Mouse (Mus musculus) lung, adult 18-20 months (tissue): ENCODE data around the gene Cst8.
"Not testable (repeated sequence)": the region's sequence is repeated elsewhere in the genome, so short reads cannot be mapped to it uniquely, and the experiment has no call there.

Experiments
- DNase-seq, 2 experiments: peaks; one replicate each; pipeline ENCODE4 v3.0.0; 2022; ENCODE audit warnings: mixed read lengths in 2 of 2

The Cst8 gene

DNA sequence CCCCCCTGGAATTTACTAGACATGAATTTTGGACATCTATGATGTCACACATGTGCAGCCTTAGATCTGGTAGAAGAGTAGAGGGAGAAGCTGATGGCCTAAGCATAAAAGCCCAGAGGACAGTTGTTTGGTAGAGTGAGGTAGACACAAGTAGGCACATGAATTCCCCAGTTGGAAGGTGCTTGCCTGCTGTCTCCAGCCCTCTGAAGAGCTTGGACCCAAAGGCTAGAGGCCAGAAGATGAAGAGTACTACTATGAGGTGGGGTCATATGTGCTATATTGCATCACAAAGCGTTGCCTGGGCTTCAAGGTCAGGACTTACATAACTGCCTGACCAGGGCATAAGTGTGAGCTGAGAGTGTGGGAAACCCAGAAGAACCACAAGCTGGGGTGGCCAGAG lies at the start of gene Cst8:
Cst8 (plus strand) TSS at position 301 of the 400 bp plus-strand sequence.
- peak; percentile 19 to 32 for DNase-seq

DNA sequence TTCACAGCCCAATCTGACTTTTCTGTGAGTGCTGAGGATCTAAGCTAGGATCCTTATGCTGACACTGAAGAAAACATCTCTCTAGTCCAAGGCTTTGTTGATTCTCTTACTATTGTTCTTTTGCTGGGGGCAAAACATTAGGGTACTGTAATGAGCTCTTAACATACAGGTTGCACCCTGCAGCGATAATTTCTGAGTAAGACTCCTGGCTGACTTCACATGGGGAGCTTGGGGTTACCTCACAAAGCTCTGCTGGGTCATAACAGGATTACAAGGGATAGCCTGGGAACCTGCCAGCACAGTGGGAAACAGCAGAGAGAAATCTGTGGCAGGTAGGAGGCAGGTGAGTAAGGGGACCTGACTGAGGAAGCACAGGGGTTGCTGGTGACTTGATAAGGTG lies 48.5 kb upstream of the Cst8 start, which contains the start of gene Cstl1:
Cstl1 (plus strand) TSS at position 301 of the 400 bp plus-strand sequence.
- DNase-seq, result no peak

DNA sequence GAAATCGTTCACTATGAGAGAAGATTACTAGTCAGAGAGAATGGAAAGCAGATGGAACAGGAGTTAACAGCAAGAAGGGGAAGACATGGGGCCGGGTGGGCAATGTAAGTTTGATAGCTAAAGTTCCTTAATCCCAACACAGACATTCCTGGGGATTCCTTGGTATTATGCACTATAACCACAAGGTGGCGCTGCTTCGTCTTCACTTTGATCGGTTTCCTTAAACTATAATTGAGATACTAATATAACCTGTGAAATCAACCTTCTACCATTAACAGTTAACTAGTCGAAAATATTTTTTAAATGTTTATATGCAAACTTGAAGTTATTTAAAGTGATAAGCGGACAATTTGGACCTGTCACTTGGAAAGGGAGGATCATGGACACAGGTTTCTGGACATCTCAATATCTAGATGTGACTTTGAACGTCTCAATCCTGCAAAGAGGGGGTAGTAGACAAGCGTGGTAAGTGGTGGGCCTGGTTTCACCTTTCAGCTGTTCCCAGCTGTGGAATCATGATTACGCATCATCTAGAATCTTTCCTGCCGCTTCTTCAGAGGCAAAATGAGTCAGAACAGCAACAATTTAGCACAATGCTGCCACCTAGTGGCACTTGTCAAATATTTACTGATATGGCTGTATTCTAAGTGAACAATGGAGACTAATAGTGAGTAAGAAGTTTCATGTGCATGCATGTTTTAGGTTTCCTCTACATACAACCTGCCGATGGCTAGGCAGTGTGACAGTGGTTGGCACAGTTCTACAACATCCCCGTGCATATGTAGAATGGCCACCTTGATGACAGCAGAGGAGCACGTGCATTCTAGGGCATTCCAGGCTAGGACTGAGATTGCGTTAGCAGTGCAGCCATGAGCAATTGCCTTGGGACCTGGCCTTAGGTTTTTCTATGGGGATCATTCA lies 46.4 kb upstream of the Cst8 start:
- DNase-seq, result peak; percentile 53 to 75

DNA sequence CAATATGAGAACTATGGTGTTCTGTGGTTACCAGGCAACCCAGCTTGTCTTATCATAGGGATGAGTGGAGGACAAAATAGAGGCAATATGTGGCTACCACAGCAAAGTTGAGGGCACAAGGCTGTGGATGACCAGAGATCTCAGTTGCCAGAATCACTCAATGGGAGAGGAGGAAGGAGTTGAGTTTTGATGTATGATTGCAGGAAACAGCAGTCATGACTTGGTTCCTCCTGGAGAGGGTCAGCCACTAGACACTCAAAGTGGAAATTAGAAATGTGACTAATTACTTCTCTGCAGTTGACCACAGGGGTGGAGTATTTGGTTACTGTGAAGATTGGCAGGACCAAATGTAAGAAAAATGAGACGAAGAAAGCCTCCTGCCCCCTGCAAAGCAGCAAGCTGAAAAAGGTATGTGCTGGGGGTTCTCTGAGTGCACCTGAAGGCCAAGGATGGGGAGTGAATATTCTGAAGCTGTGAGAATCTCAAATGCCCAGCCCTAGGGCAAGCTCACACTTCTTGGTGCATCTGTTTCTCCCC lies 44.2 kb upstream of the Cst8 start:
- DNase-seq, result no peak

GRCm38 (mm10) chr2:148763648-148764388 lies 34.8 kb upstream of the Cst8 start:
- peak; percentile 65 to 68 for DNase-seq

DNA sequence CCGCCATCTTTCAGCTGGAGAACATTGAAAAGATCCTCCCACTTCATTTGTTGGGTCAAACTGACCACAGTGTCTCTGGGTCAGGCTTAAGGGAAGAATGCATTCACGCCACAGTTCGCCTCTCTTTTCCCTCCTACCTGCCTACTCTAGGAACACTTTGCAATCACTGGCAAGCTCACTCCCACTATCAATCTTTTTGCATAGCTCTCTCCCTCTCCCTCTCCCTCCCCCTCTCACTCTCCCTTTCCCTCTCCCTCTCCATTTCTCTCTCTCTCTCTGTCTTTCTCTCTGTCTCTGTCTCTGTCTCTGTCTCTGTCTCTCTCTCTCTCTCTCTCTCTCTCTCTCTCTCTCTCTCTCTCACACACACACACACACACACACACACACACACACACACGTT lies 27.2 kb upstream of the Cst8 start, which contains the start of gene Cst11:
Cst11 (minus strand) TSS at position 101 of the 400 bp plus-strand sequence.
- not testable (repeated sequence) for DNase-seq

- no peak for DNase-seq
These were observed 16.9 kb upstream of the Cst8 start, which contains the start of gene 8030411F24Rik for GRCm38 (mm10) chr2:148781709-148782108. Gene 8030411F24Rik, plus strand, starts transcription at chr2:148782009.

- DNase-seq, result no peak
These were observed 9.4 kb upstream of the Cst8 start, which contains the start of gene Cst12 for GRCm38 (mm10) chr2:148789142-148789541. Gene Cst12, plus strand, starts transcription at chr2:148789361.

DNA sequence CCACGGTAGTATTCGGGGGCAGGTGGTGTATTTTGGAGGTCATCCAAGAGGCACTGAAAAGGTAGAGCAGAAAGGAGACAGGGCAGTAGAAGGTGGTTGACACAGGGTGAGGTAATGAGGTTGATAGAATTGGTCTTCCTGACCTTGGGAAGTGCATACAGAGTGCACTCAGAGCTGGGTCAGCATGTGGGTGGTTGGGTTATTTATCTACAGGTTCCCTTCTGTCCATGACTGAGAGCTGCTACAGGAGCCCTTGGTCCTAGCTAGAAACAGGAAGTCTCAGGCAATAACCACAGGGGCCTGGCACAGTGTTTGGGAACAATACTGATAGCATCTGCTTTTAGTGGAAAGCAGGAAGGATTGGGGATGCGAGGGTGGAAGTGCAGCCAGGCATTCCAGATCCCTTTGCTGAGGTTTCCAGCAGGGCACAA lies 2.9 kb downstream of the Cst8 start:
- peak; percentile 6 to 33 for DNase-seq

- no peak for DNase-seq
These were observed 8.1 kb downstream of the Cst8 start for GRCm38 (mm10) chr2:148806696-148807095.

DNA sequence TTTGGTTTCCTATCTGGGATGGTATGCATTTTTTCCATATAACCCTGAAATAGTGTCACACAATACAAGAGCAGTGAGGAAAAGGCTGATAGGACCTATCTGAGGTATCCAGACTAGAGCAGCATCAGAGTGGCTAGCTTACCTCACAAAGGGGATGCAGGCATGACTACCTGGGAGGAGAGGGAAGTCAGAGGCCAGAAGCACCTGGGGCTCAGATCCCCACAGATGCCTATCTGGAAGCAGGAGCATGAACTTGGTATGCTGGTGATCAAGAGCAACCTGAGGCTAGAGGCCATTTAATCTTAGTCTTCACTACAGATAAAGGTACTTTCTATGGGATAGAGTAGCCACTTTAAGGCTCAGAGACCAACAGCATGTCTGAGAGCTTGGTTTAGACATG lies 21.3 kb downstream of the Cst8 start, which contains the start of gene Cst13:
Cst13 (plus strand) TSS at position 173 of the 400 bp plus-strand sequence.
- DNase-seq, result no peak

GRCm38 (mm10) chr2:148825986-148826385 lies 27.4 kb downstream of the Cst8 start:
- no peak for DNase-seq

DNA sequence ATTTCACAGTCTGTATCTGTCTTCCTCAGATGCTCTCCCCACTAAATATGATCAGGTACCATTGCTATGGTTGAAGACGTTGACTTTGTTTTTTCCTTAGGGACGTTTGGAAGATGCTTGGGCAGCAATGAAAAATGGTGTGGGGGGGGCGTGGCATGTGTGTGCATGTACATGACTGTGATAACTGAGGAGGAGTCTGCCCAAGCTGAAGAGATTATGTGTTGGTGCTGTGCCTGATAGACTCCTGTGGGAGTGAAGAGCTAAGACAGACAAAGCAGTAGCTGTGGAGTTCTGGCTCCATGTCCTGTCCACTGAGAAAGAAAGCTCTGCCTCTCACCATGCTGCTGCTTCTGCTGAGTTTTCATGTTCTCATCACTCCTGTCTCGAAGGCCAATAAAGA lies 36.3 kb downstream of the Cst8 start, which contains the start of gene Cst9:
Cst9 (plus strand) TSS at position 236 of the 400 bp plus-strand sequence.
- DNase-seq, result no peak

DNA sequence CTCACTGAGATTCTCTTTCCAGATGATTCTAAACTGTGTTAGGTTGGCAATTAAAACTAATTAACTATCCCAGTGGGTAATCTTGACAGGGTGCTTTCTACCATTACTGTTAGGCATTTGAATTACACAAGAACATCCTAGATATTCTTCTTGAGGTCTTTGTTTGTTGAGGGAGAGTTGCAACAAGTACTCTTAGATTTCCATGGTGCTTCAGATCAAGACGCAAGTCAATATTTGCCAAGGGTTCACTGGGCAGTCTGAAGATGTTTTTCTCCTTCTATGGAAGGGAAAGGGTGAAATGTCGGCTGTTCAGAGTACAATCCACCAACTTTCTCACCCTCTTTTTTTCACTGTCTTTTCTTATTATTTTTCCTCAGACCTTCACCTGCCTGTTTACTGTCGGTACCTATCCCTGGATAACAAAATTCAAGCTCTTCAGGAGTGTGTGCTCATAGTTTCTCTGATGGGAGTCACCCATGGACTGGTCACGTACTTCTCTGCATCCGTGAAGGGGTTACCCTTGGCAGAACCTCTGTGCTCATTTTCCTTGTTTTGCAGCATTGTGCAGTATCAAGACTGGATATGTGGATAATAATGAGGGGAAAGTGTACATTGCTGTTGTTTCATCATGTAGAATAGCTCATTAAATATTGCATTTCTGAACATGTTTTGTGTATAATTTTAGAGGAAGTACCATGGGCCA lies 39.6 kb downstream of the Cst8 start:
- DNase-seq, result peak in 1 of 2 experiments; percentile 36

DNA sequence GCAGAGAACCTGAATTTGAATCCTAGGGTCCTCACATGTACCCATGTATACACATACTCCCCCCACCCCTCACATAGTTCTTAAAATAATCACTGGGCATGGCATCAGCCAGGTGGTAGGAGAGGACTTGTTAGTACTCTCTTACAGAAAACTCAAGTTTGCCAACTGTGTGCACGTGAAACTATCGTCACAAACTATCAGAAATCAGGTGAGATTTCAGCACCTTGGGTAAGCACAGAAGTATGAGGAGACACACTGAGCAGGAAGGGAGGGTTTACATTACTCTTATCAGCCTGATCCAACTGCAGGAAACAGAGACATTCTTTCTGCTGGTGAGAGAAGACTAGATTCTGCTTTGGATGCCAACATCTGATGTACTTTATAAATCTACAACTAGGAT lies 40.6 kb downstream of the Cst8 start:
- peak in 1 of 2 experiments; percentile 19 for DNase-seq

DNA sequence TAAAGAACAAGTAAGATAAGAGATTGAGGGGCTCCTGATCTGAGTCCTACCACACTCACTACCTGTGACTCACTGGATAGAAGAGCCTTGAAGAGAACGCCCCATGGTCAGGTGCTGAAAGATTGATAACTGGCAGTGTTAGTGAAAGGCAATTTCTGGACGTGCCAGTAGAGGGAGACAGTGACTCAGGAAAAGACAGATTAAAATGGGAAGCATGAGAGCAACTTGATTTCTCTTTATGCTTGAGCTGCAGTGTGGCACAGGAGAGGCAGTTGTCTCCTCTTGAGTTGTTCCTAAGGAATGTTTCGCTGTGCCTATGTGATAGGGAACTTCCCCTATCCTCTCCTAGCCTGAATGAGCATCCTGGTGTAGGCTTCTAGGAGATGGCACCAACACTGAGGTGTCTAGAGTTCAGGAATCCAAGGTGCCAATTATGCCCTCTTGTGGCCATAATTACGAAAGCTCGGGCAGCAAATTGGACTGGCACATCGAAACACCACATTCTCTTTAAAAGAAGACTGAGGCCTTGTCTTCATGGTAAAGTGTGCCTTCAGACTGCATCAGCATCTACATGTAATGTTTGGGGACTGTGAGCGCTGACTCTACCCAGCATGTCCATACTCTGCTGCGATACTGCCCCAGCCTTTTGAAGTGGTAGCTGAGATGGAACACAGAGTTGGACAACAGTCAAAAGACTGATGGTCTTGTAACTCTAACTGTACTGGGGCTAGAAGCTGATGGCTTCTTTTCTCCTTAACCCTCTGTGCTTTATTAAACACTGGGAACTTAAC lies 52.7 kb downstream of the Cst8 start:
- peak; percentile 79 to 83 for DNase-seq
